Mouse (Mus musculus) kidney, embryonic 16.5 days (tissue): Measurements from ENCODE around the gene Pin1rt1. TPM values are rescaled to one million over a fixed set of nuclear protein-coding genes. Genes with fewer than 3 reads are reported as not detected.
A peak's percentile ranks its signal among the peaks of the same experiment; 100 is the strongest.

Experiments
- ATAC-seq: fragments of 200-750 bp; cut with Nextera tagmentation; 2 replicates; pipeline ENCODE4 v1.8.0; 2017; ENCODE audit warnings: moderate TSS enrichment; ENCODE audit not compliant: low FRiP score, low TSS enrichment
- H3K27ac ChIP-seq: fragments of 300-500 bp; sonication (generic); 2 replicates; pipeline ENCODE4 v1.5.1; 2014; ENCODE audit warnings: low read length
- H3K27me3 ChIP-seq: fragments of 300-500 bp; sonication (generic); 2 replicates; pipeline ENCODE4 v1.6.1; 2014; ENCODE audit warnings: low read length, control low read depth, mixed read lengths; ENCODE audit not compliant: insufficient read depth
- H3K36me3 ChIP-seq: fragments of 300-500 bp; sonication (generic); 2 replicates; pipeline ENCODE4 v1.6.1; 2014; ENCODE audit warnings: low read length, control low read depth, mixed read lengths; ENCODE audit not compliant: insufficient read depth
- H3K4me1 ChIP-seq: fragments of 300-500 bp; sonication (generic); 2 replicates; pipeline ENCODE4 v1.6.1; 2014; ENCODE audit warnings: low read length, control low read depth, mixed read lengths; ENCODE audit not compliant: insufficient read depth
- H3K4me2 ChIP-seq: fragments of 300-500 bp; sonication (generic); replicated peaks from 2 replicates; pipeline ENCODE4 v1.6.1; 2014; ENCODE audit warnings: low read depth, low read length
- H3K4me3 ChIP-seq: fragments of 300-500 bp; sonication (generic); 2 replicates; pipeline ENCODE4 v1.5.1; 2014; ENCODE audit warnings: mild to moderate bottlenecking, low read length
- H3K9ac ChIP-seq: fragments of 300-500 bp; sonication (generic); replicated peaks from 2 replicates; pipeline ENCODE4 v1.6.1; 2014; ENCODE audit warnings: low read length
- H3K9me3 ChIP-seq: fragments of 300-500 bp; sonication (generic); 2 replicates; pipeline ENCODE4 v1.6.1; 2016; ENCODE audit warnings: low read length, control low read depth
- WGBS: fragments of 180-500 bp; shearing (Covaris S2); extraction: QIAGEN DNeasy Blood & Tissue Kit; methylation state at CpG from one replicate; pipeline ENCODE4 v1.1.7; 2014; 5-methylcytosine and 5-hydroxymethylcytosine counted together
- polyA plus RNA-seq: library from polyadenylated mRNA; unstranded; fragments of >200 nt; fragmentation: Nextera tagmentation; extraction: Ambion mirVana; gene quantifications from 2 replicates; pipeline ENCODE4 v1.2.1, GENCODE M21; 2015

Gene Pin1rt1
- polyA plus RNA-seq, 1 experiment from 2014 or later, result not detected

GRCm38 (mm10) chr2:104741015-104741758 lies 25.0 kb upstream of the Pin1rt1 start:
- H3K27ac ChIP-seq, result no peak overlapping the region
- peak overlapping the region; percentile 78 for H3K4me3 ChIP-seq
- ATAC-seq, result no peak
- H3K27me3 ChIP-seq, result no peaks in the 10 kb centered on the region
- H3K9ac ChIP-seq, result 0 out of 2 replicates have a peak overlapping the region, but pooled peaks have one; percentile 13
- no peaks in the 10 kb centered on the region for H3K9me3 ChIP-seq
- no peaks in the 10 kb centered on the region for H3K36me3 ChIP-seq
- 27% methylated on average over 7 of the region's 7 CpGs for WGBS
- H3K4me1 ChIP-seq, result peaks cover 37% of the 10 kb centered on the region
- H3K4me2 ChIP-seq, result peak overlapping the region; percentile 85

GRCm38 (mm10) chr2:104740248-104740949 lies 24.2 kb upstream of the Pin1rt1 start:
- ATAC-seq, result no peak
- Histone ChIP-seq H3K4me1 (peaks cover 39% of the 10 kb centered on the region), H3K27ac (no peak overlapping the region), H3K36me3 (no peaks in the 10 kb centered on the region), H3K9ac (no peak overlapping the region), H3K4me2 (peak overlapping the region; percentile 85), H3K27me3 (no peaks in the 10 kb centered on the region), H3K4me3 (0 out of 2 replicates have a peak overlapping the region, but pooled peaks have one; percentile 78), H3K9me3 (no peaks in the 10 kb centered on the region)
- WGBS, result 36% methylated on average over 7 of the region's 7 CpGs

- H3K9ac ChIP-seq, result no peak overlapping the region
- no peak overlapping the region for H3K4me2 ChIP-seq
- peaks cover 39% of the 10 kb centered on the region for H3K4me1 ChIP-seq
- no peaks in the 10 kb centered on the region for H3K36me3 ChIP-seq
- ATAC-seq, result no peak
- no peak overlapping the region for H3K27ac ChIP-seq
- H3K27me3 ChIP-seq, result no peaks in the 10 kb centered on the region
- no peaks in the 10 kb centered on the region for H3K9me3 ChIP-seq
- no peak overlapping the region for H3K4me3 ChIP-seq
- whole genome bisulfite sequencing, result 94% methylated on average over 2 of the region's 2 CpGs
Observed at GRCm38 (mm10) chr2:104739691-104740090, 23.5 kb upstream of the Pin1rt1 start.

GRCm38 (mm10) chr2:104736241-104736640 lies 20.1 kb upstream of the Pin1rt1 start:
- H3K27ac ChIP-seq, result no peak overlapping the region

GRCm38 (mm10) chr2:104732562-104733256 lies 16.5 kb upstream of the Pin1rt1 start:
- H3K4me3 ChIP-seq, result no peak overlapping the region
- H3K4me2 ChIP-seq, result no peak overlapping the region
- H3K27me3 ChIP-seq, result no peaks in the 10 kb centered on the region
- no peak overlapping the region for H3K9ac ChIP-seq
- no peaks in the 10 kb centered on the region for H3K9me3 ChIP-seq
- no peak for ATAC-seq
- no peaks in the 10 kb centered on the region for H3K36me3 ChIP-seq
- H3K4me1 ChIP-seq, result peaks cover 13% of the 10 kb centered on the region
- no peak overlapping the region for H3K27ac ChIP-seq
- 62% methylated on average over 7 of the region's 7 CpGs for WGBS

More at GRCm38 (mm10) chr2:104736241-104736640, 20.1 kb upstream of the Pin1rt1 start:
- Histone ChIP-seq H3K9ac (no peak overlapping the region), H3K4me3 (no peak overlapping the region), H3K4me2 (no peak overlapping the region), H3K27me3 (no peaks in the 10 kb centered on the region), H3K36me3 (no peaks in the 10 kb centered on the region), H3K9me3 (no peaks in the 10 kb centered on the region), H3K4me1 (peaks cover 27% of the 10 kb centered on the region)
- no peak for ATAC-seq
- WGBS, result 60% methylated on average over 7 of the region's 7 CpGs

- Histone ChIP-seq H3K9ac (no peak overlapping the region), H3K4me3 (no peak overlapping the region), H3K27ac (no peak overlapping the region), H3K9me3 (no peaks in the 10 kb centered on the region), H3K27me3 (no peaks in the 10 kb centered on the region), H3K4me1 (peaks cover 13% of the 10 kb centered on the region), H3K4me2 (no peak overlapping the region), H3K36me3 (0 out of 2 replicates have a peak, but pooled peaks cover under 1% of the 10 kb centered on the region)
- no peak for ATAC-seq
- WGBS, result 63% methylated on average over 9 of the region's 9 CpGs
Observed at GRCm38 (mm10) chr2:104732033-104732444, 15.9 kb upstream of the Pin1rt1 start.

- Histone ChIP-seq H3K4me2 (no peak overlapping the region), H3K4me3 (no peak overlapping the region), H3K9me3 (no peaks in the 10 kb centered on the region), H3K4me1 (peaks cover 5% of the 10 kb centered on the region; the same call in 1 of the 2 replicates), H3K27ac (no peak overlapping the region), H3K36me3 (0 out of 2 replicates have a peak, but pooled peaks cover 4% of the 10 kb centered on the region), H3K9ac (no peak overlapping the region), H3K27me3 (no peaks in the 10 kb centered on the region)
- ATAC-seq, result no peak
- 71% methylated on average over 1 of the region's 1 CpGs for WGBS
Observed at GRCm38 (mm10) chr2:104727369-104727768, 11.2 kb upstream of the Pin1rt1 start.

- Histone ChIP-seq H3K27me3 (no peaks in the 10 kb centered on the region), H3K27ac (no peak overlapping the region), H3K4me1 (no peaks in the 10 kb centered on the region), H3K4me2 (no peak overlapping the region), H3K9ac (no peak overlapping the region), H3K9me3 (no peaks in the 10 kb centered on the region), H3K4me3 (no peak overlapping the region), H3K36me3 (0 out of 2 replicates have a peak, but pooled peaks cover 3% of the 10 kb centered on the region)
- ATAC-seq, result no peak
- 39% methylated on average over 3 of the region's 3 CpGs for WGBS
Observed at GRCm38 (mm10) chr2:104722021-104722420, 5.8 kb upstream of the Pin1rt1 start.

GRCm38 (mm10) chr2:104717827-104718226 lies 1.6 kb upstream of the Pin1rt1 start:
- Histone ChIP-seq H3K4me3 (no peak overlapping the region), H3K9ac (no peak overlapping the region), H3K36me3 (no peaks in the 10 kb centered on the region), H3K27ac (no peak overlapping the region), H3K9me3 (no peaks in the 10 kb centered on the region), H3K4me1 (no peaks in the 10 kb centered on the region), H3K27me3 (no peaks in the 10 kb centered on the region), H3K4me2 (no peak overlapping the region)
- 80% methylated on average over 4 of the region's 4 CpGs for WGBS
- ATAC-seq, result no peak
